Mouse (Mus musculus): Measurements from ENCODE around the gene Tent5a. TPM values are rescaled to one million over a fixed set of nuclear protein-coding genes. Genes with fewer than 3 reads are reported as not detected.

The Tent5a gene
- total and polyA plus RNA-seq, 2 experiments from 2014 or later, result 3.5 to 4.5 TPM

DNA sequence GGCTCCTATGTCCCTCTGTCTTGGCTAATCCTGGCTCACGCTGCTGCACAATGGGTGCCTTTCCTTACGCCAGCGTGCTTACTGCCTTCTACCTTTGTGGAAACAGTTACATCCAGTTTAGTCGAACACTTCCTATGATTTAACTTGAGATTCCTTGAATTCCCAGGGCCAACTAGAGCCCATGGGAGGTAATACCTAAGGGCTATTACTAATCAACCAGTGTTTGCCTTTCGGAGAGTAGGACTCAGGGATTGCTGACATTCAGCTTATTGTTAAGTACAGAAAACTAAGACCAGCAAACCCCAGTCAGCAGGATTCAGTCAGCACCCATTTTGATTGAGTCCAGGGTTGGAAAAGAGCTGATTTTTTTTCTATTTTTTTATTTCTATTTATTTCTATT lies 28.4 kb upstream of the Tent5a start:
- DNase-seq (ENCODE audit: low spot score) (no peak), ATAC-seq (no peak)
- Histone ChIP-seq H3K4me1 (ENCODE audit: insufficient read depth, low read length) (no peaks in the 10 kb centered on the region), H3K27me3 (ENCODE audit: insufficient read depth, low read length) (no peaks in the 10 kb centered on the region), H3K9ac (replicated peaks; ENCODE audit: low read length) (no peak overlapping the region), H3K27ac (no peak overlapping the region), H3K36me3 (ENCODE audit: insufficient read depth, low read length) (no peaks in the 10 kb centered on the region), H3K4me2 (ENCODE audit: low read depth, low read length) (no peak overlapping the region), H3K9me3 (ENCODE audit: low read length) (no peaks in the 10 kb centered on the region), H3K4me3 (ENCODE audit: low read length) (no peak overlapping the region)
- no peak for TF ChIP-seq CTCF (IDR thresholded peaks at IDR 0.05; ENCODE audit: low read depth)
- 89% methylated on average over 5 of the region's 5 CpGs for WGBS

DNA sequence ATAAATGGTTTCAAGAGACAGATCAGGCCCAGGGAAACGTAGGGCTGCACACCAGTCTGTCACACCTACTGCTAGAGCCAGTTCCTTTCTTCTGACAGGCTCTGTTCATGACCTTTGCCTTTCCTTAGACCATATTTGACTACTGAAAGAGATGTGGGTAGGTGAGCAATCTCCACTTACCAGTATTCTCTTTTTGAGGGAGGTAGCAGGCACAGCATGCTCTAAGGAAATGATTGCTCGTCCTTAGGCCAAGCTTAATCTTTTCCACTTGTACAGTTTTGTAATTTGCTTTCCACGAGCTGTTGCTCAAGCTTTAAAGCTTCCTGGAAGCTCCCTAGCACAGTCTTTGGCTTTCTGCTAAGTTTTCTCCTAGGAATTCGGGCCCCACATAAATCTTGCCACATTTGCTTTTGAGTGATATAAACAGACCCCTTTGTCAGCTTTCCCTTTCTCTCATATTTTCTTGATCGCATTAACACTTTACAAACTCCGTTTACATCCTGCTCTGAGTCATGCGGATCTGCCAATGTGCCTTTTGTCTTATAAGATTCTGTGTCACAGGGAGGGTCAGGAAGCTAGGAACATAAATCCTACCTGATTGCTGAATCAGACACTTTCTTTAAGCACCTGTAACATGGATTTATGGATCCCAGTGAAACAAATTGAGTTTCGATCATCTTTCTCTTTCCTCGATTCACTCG lies 20.8 kb upstream of the Tent5a start:
- Histone ChIP-seq H3K9ac (replicated peaks; ENCODE audit: low read length) (no peak overlapping the region), H3K36me3 (ENCODE audit: insufficient read depth, low read length) (no peaks in the 10 kb centered on the region), H3K27me3 (ENCODE audit: insufficient read depth, low read length) (no peaks in the 10 kb centered on the region), H3K4me3 (ENCODE audit: low read length) (no peak overlapping the region), H3K4me2 (ENCODE audit: low read depth, low read length) (no peak overlapping the region), H3K27ac (no peak overlapping the region), H3K9me3 (ENCODE audit: low read length) (no peaks in the 10 kb centered on the region), H3K4me1 (ENCODE audit: insufficient read depth, low read length) (no peaks in the 10 kb centered on the region)
- no peak for TF ChIP-seq CTCF (IDR thresholded peaks at IDR 0.05; ENCODE audit: low read depth)
- DNase-seq (ENCODE audit: low spot score) (no peak), ATAC-seq (no peak)
- WGBS, result 85% methylated on average over 10 of the region's 10 CpGs

DNA sequence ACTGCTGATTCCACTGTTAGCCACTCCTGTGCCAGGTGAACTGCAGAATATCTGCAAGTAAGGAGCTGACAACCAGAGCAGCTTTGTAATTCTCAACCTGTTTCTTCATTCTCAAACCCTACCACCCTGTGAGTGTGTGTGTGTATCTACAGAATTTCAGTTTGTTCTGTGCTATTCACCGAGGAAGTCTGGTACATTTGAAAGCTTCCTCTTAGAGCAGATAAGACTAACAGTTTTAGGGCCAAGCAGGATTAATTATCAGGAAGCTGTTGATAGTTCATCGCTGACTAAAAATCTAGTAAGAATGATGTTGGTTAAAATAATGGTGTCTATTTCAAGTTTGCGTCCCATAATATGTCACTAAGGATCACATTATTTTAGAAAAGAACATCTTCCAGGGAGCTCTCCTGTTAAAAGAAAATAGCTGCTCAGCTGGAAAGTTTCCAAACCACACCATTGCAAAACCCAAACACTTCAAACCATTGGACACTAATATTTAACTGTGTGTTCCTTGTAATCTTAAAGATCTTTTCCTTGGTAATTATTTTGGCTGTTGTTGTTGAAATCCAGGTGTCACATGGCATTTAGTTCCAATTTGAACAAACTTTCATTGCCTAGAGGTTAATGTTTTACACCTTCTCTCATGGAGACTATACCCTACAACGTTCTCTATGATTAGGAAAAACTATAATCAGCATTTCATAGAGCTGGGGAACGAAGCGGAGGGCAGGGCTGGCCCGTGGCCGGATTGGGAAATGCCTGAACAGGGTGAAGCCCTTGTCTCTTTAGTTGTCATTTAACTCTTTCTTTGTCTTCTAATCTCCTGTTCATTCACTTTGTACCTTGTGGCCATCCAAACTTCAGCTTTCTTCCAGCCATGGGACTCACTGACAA lies 16.0 kb upstream of the Tent5a start:
- ATAC-seq (no peak), DNase-seq (ENCODE audit: low spot score) (no peak)
- Histone ChIP-seq H3K4me1 (ENCODE audit: insufficient read depth, low read length) (no peaks in the 10 kb centered on the region), H3K27me3 (ENCODE audit: insufficient read depth, low read length) (no peaks in the 10 kb centered on the region), H3K9ac (replicated peaks; ENCODE audit: low read length) (no peak overlapping the region), H3K36me3 (ENCODE audit: insufficient read depth, low read length) (no peaks in the 10 kb centered on the region), H3K4me3 (ENCODE audit: low read length) (no peak overlapping the region), H3K9me3 (ENCODE audit: low read length) (no peaks in the 10 kb centered on the region), H3K27ac (no peak overlapping the region), H3K4me2 (ENCODE audit: low read depth, low read length) (no peak overlapping the region)
- WGBS, result 86% methylated on average over 8 of the region's 8 CpGs
- no peak for TF ChIP-seq CTCF (IDR thresholded peaks at IDR 0.05; ENCODE audit: low read depth)

DNA sequence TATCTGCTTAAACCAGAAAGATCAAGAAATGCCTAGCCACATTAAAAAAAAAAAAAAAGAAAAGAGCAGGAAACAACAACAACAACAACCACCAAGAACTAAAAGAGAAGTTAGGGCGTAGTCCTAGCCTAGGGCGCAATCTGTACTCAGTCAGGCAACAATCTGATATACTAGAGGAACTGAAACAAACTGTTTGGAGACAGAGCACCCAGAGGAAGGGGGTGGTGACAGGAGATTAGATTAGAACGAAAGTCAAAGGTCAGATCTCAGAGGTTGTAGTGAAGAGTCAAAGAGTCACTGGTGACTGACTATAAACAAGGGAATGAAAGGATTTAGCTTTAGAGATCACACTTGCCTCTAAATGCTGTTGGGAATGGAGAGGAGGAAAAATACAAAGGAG lies 13.2 kb upstream of the Tent5a start:
- no peaks in the 10 kb centered on the region for H3K27me3 ChIP-seq (ENCODE audit: insufficient read depth, low read length)
- ATAC-seq (no peak), DNase-seq (ENCODE audit: low spot score) (no peak)
- H3K9ac ChIP-seq (replicated peaks; ENCODE audit: low read length), result no peak overlapping the region
- H3K36me3 ChIP-seq (ENCODE audit: insufficient read depth, low read length), result no peaks in the 10 kb centered on the region
- WGBS, result 79% methylated on average over 3 of the region's 3 CpGs
- H3K27ac ChIP-seq, result no peak overlapping the region
- no peaks in the 10 kb centered on the region for H3K4me1 ChIP-seq (ENCODE audit: insufficient read depth, low read length)
- H3K9me3 ChIP-seq (ENCODE audit: low read length), result no peaks in the 10 kb centered on the region
- no peak overlapping the region for H3K4me2 ChIP-seq (ENCODE audit: low read depth, low read length)
- TF ChIP-seq CTCF (IDR thresholded peaks at IDR 0.05; ENCODE audit: low read depth), result no peak
- no peak overlapping the region for H3K4me3 ChIP-seq (ENCODE audit: low read length)

DNA sequence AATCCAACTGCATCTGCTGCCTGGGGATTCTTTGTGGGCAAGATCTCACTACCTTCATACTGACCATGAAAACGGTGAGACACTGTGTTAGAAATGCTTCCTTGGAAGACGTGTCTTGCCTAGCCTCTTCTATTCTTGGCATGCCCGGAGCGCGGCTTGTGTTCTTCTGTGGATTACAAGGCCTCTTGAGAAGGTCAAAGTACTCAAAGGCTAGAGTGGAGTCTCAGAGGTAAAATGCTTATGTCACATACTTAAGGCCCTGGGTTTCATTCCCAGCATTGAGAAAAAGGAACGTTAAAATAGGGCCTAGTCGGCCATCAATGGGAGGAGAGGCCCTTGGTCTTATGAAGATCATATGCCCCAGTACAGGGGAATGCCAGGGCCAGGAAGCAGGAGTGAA lies 8.9 kb upstream of the Tent5a start:
- H3K9ac ChIP-seq (replicated peaks; ENCODE audit: low read length), result no peak overlapping the region
- TF ChIP-seq CTCF (IDR thresholded peaks at IDR 0.05; ENCODE audit: low read depth), result no peak
- no peaks in the 10 kb centered on the region for H3K9me3 ChIP-seq (ENCODE audit: low read length)
- DNase-seq (ENCODE audit: low spot score) (no peak), ATAC-seq (no peak)
- no peak overlapping the region for H3K4me2 ChIP-seq (ENCODE audit: low read depth, low read length)
- H3K4me1 ChIP-seq (ENCODE audit: insufficient read depth, low read length), result no peaks in the 10 kb centered on the region
- no peaks in the 10 kb centered on the region for H3K36me3 ChIP-seq (ENCODE audit: insufficient read depth, low read length)
- 93% methylated on average over 7 of the region's 7 CpGs for WGBS
- no peak overlapping the region for H3K4me3 ChIP-seq (ENCODE audit: low read length)
- no peak overlapping the region for H3K27ac ChIP-seq
- H3K27me3 ChIP-seq (ENCODE audit: insufficient read depth, low read length), result no peaks in the 10 kb centered on the region

DNA sequence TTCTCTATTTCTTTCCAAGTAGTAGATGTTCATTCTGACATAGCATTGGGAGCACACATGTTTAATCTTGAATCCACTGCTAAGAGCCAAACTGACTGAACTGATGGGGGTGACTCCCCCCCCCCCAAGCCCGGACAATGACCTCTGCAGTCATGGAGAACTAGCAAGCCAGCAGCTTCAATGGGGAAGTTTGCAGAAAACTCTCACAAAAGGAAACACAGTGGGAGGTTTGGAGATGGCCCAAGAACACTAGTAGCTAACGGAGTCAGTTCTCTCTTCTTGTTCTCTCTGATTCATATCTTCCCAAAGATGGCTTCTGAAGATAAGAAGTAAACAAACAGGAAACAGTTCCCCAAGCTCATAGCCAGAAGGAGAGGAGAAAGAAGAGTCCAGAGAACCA lies 4.4 kb upstream of the Tent5a start:
- H3K27me3 ChIP-seq (ENCODE audit: insufficient read depth, low read length), result no peaks in the 10 kb centered on the region
- no peaks in the 10 kb centered on the region for H3K36me3 ChIP-seq (ENCODE audit: insufficient read depth, low read length)
- H3K4me2 ChIP-seq (ENCODE audit: low read depth, low read length), result no peak overlapping the region
- no peak overlapping the region for H3K9ac ChIP-seq (replicated peaks; ENCODE audit: low read length)
- H3K4me1 ChIP-seq (ENCODE audit: insufficient read depth, low read length), result no peaks in the 10 kb centered on the region
- no peaks in the 10 kb centered on the region for H3K9me3 ChIP-seq (ENCODE audit: low read length)
- ATAC-seq (no peak), DNase-seq (ENCODE audit: low spot score) (peak; percentile 27)
- TF ChIP-seq CTCF (IDR thresholded peaks at IDR 0.05; ENCODE audit: low read depth), result no peak
- 42% methylated on average over 2 of the region's 2 CpGs for WGBS
- no peak overlapping the region for H3K27ac ChIP-seq
- H3K4me3 ChIP-seq (ENCODE audit: low read length), result no peak overlapping the region
